Mouse (Mus musculus) MEL (cell line): Measurements from ENCODE around the gene Kifc1. TPM values are rescaled to one million over a fixed set of nuclear protein-coding genes. Genes with fewer than 3 reads are reported as not detected.
"Not testable (repeated sequence)": the region's sequence is repeated elsewhere in the genome, so short reads cannot be mapped to it uniquely, and the experiment has no call there.

ENCODE experiments used
- DNase-seq: peaks from one replicate; pipeline ENCODE4 v3.0.0; 2011; ENCODE audit warnings: low read depth, low spot score
- H3K27ac ChIP-seq: 2 replicates; pipeline ENCODE4 v1.5.1; 2012; ENCODE audit warnings: low read depth, mild to moderate bottlenecking, control low read depth, low read length, moderate library complexity; ENCODE audit not compliant: control insufficient read depth
- H3K27me3 ChIP-seq, 2 experiments: fragments of 150-350 bp in 1 of 2; sonication (generic) in 1 of 2; 2 replicates each; pipeline ENCODE4 v1.6.1; 2012; ENCODE audit warnings: low read length in 2 of 2, mild to moderate bottlenecking in 2 of 2, improper control_type of control experiment in 1 of 2, moderate library complexity in 1 of 2; ENCODE audit not compliant: insufficient read depth in 2 of 2, control insufficient read depth in 1 of 2
- H3K36me3 ChIP-seq, 2 experiments: 2 replicates each; pipeline ENCODE4 v1.6.1; 2012 to 2014; ENCODE audit warnings: low read length in 2 of 2, improper control_type of control experiment in 1 of 2, inconsistent platforms in 1 of 2, mild to moderate bottlenecking in 1 of 2; ENCODE audit not compliant: insufficient read depth in 2 of 2, control insufficient read depth in 1 of 2
- H3K4me1 ChIP-seq, 2 experiments: fragments of 150-350 bp in 1 of 2; sonication (generic) in 1 of 2; 2 replicates each; pipeline ENCODE4 v1.6.1; 2012; ENCODE audit warnings: low read length in 2 of 2, improper control_type of control experiment in 1 of 2, mild to moderate bottlenecking in 1 of 2; ENCODE audit not compliant: insufficient read depth in 2 of 2, control insufficient read depth in 1 of 2
- H3K4me3 ChIP-seq, 2 experiments: fragments of 150-350 bp in 1 of 2; sonication (generic) in 1 of 2; 2 replicates each; pipeline ENCODE4 v1.5.1; 2012; ENCODE audit warnings: low read depth in 2 of 2, low read length in 2 of 2, mild to moderate bottlenecking in 2 of 2, moderate library complexity in 2 of 2, control low read depth in 1 of 2, improper control_type of control experiment in 1 of 2; ENCODE audit not compliant: control insufficient read depth in 1 of 2, insufficient read depth in 1 of 2
- H3K79me2 ChIP-seq: 2 replicates; pipeline ENCODE4 v1.6.1; 2012; ENCODE audit warnings: mild to moderate bottlenecking, low read length, moderate library complexity; ENCODE audit not compliant: control insufficient read depth, poor library complexity, insufficient read depth
- H3K9ac ChIP-seq: 2 replicates; pipeline ENCODE4 v1.6.1; 2012; ENCODE audit warnings: low read depth, mild to moderate bottlenecking, control low read depth, low read length, moderate library complexity; ENCODE audit not compliant: control insufficient read depth, poor library complexity, severe bottlenecking
- H3K9me3 ChIP-seq: fragments of 150-350 bp; sonication (generic); replicated peaks from 2 replicates; pipeline ENCODE4 v1.6.1; 2012; ENCODE audit warnings: mild to moderate bottlenecking, low read length, improper control_type of control experiment, moderate library complexity; ENCODE audit not compliant: insufficient read depth
- CTCF ChIP-seq, 3 experiments: IDR thresholded peaks in 2 of 3; conservative IDR thresholded peaks in 1 of 3; 2 replicates each; pipeline ENCODE4 v1.5.1; 2011 to 2012; ENCODE audit warnings: low read length in 3 of 3, low read depth in 2 of 3, mild to moderate bottlenecking in 2 of 3, improper control_type of control experiment in 1 of 3, inconsistent platforms in 1 of 3, mixed read lengths in 1 of 3, moderate library complexity in 1 of 3; ENCODE audit not compliant: control insufficient read depth in 1 of 3, insufficient read depth in 1 of 3, poor library complexity in 1 of 3, severe bottlenecking in 1 of 3
- MAFK ChIP-seq: IDR thresholded peaks from 2 replicates; pipeline ENCODE4 v1.6.1; 2011; ENCODE audit warnings: low read depth, mild to moderate bottlenecking, low read length, improper control_type of control experiment, borderline replicate concordance
- POLR2AphosphoS2 ChIP-seq: IDR thresholded peaks from 2 replicates; pipeline ENCODE4 v1.6.1; 2011; ENCODE audit warnings: low read length, improper control_type of control experiment
- POLR2AphosphoS5 ChIP-seq: IDR thresholded peaks from 2 replicates; pipeline ENCODE4 v1.6.1; 2012; ENCODE audit warnings: low read depth, borderline replicate concordance, mild to moderate bottlenecking, inconsistent platforms, low read length, moderate library complexity, mixed read lengths
- RAD21 ChIP-seq: IDR thresholded peaks from 2 replicates; pipeline ENCODE4 v1.6.1; 2011; ENCODE audit warnings: mild to moderate bottlenecking, low read depth, low read length, improper control_type of control experiment
- RCOR1 ChIP-seq: IDR thresholded peaks from 2 replicates; pipeline ENCODE4 v1.6.1; 2012; ENCODE audit warnings: low read depth, mild to moderate bottlenecking, inconsistent platforms, low read length, improper control_type of control experiment
- SMC3 ChIP-seq: IDR thresholded peaks from 2 replicates; pipeline ENCODE4 v1.6.1; 2011; ENCODE audit warnings: low read depth, low read length, improper control_type of control experiment
- ZKSCAN1 ChIP-seq: IDR thresholded peaks from 2 replicates; pipeline ENCODE4 v1.6.1; 2012; ENCODE audit warnings: low read depth, mild to moderate bottlenecking, inconsistent platforms, low read length, improper control_type of control experiment, moderate library complexity
- polyA plus RNA-seq, 2 experiments: library from polyadenylated mRNA; stranded (reverse) in 1 of 2; unstranded in 1 of 2; fragments of >175 nt in 1 of 2; fragments of >200 nt in 1 of 2; gene quantifications; 2 replicates each; pipeline versions ENCODE4 v1.2.1 to v1.2.4; 2012; ENCODE audit warnings: low replicate concordance in 2 of 2, low read depth in 1 of 2; ENCODE audit not compliant: insufficient read length in 2 of 2, insufficient read depth in 1 of 2, missing spikeins in 1 of 2
- total RNA-seq: library from RNA; depleted of rRNA; stranded (reverse); fragments of 300-350 nt; gene quantifications from 2 replicates; pipeline ENCODE4 v1.2.3, GENCODE M21; 2012

The Kifc1 gene
- total and polyA plus RNA-seq, 3 experiments, result 17.1 to 53.5 TPM; not detected in 1

GRCm38 (mm10) chr17:33875797-33876196, 14.7 kb downstream of the Kifc1 start:
- not testable (repeated sequence) for H3K27ac ChIP-seq, H3K79me2 ChIP-seq, H3K4me3 ChIP-seq, H3K9ac ChIP-seq, H3K36me3 ChIP-seq, H3K9me3 ChIP-seq, H3K4me1 ChIP-seq, DNase-seq, H3K27me3 ChIP-seq
- TF ChIP-seq SMC3 (0 out of 2 replicates have a peak, but pooled peaks have one; percentile 7), CTCF (IDR thresholded peaks at IDR 0.05 in 2 of 3, conservative IDR thresholded peaks at IDR 0.05 in 1 of 3; ENCODE audit: control insufficient read depth in 1 of 3, insufficient read depth in 1 of 3, low read depth in 2 of 3, low read length in 3 of 3, poor library complexity in 1 of 3, severe bottlenecking in 1 of 3) (peak in 2 of 3 experiments; percentile 17 to 25; a peak in 1 of 6 replicates), RAD21 (peak; percentile 1; the same call in 1 of the 2 replicates)

GRCm38 (mm10) chr17:33874411-33874810, 16.1 kb downstream of the Kifc1 start:
- no peaks in the 10 kb centered on the region for H3K27me3 ChIP-seq
- no peak overlapping the region for H3K9ac ChIP-seq
- no peaks in the 10 kb centered on the region for H3K9me3 ChIP-seq
- no peak overlapping the region for H3K4me3 ChIP-seq
- H3K4me1 ChIP-seq, result no peaks in the 10 kb centered on the region
- DNase-seq, result no peak
- TF ChIP-seq MAFK, result no peak
- no peak for TF ChIP-seq RCOR1
- no peak for TF ChIP-seq SMC3
- TF ChIP-seq POLR2AphosphoS5, result no peak
- no peak for TF ChIP-seq POLR2AphosphoS2
- TF ChIP-seq ZKSCAN1, result no peak
- H3K27ac ChIP-seq, result no peak overlapping the region
- H3K36me3 ChIP-seq, result no peaks in the 10 kb centered on the region; a peak in 1 of 4 replicates
- H3K79me2 ChIP-seq, result no peaks in the 10 kb centered on the region

- not testable (repeated sequence) for H3K9me3 ChIP-seq, DNase-seq, H3K36me3 ChIP-seq, H3K27ac ChIP-seq, H3K4me1 ChIP-seq, H3K9ac ChIP-seq, H3K79me2 ChIP-seq, H3K4me3 ChIP-seq, H3K27me3 ChIP-seq
These were observed 16.9 kb downstream of the Kifc1 start, which contains the start of gene Gm7029 for GRCm38 (mm10) chr17:33873537-33873936. Gene Gm7029, plus strand, starts transcription at chr17:33873837.
